Mouse (Mus musculus): Measurements from ENCODE around the gene Chrd.

Gene Chrd

GRCm38 (mm10) chr16:20710810-20711209 lies 22.1 kb upstream of the Chrd start:
- no peak for DNase-seq (ENCODE audit: low spot score)

DNA sequence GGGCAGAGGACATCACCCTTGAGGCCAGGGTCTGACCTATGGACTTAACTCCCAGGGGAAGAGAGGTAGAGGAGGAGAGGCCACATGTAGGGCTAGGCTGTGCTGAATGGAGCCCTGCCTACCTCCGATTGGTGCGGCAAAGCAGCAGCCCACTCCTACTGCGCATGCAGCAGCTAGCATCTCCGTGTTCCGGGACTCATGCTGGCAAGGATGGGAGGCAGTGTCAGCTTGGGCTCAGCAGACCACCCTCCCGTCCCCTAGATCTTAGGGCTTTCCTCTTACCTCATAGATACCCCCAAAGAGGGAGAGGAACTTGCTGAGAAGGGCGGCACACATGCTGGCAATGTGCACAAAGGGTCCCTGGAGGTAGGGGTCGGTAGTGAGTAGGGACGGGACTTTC lies 20.7 kb upstream of the Chrd start:
- no peak for DNase-seq (ENCODE audit: low spot score)

DNA sequence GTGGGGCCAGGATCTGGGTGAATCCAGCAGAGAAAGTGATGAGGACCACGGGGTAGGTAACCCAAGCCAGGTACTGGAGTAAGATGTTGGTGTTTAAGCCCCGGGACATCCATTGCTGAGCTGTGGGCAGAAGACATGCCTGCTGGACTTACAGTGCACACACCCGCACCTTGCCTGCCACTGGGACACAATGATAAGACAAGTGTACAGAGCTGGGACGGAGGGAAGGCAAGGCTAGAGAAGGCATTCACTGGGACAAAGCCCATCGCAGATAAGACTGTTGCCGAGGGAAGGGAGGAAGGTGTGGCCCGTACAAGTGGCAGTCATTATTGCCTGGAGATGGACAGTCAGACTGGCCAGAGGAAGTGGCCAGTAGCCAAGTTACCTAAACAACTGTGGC lies 20.0 kb upstream of the Chrd start:
- DNase-seq (ENCODE audit: low spot score), result no peak

DNA sequence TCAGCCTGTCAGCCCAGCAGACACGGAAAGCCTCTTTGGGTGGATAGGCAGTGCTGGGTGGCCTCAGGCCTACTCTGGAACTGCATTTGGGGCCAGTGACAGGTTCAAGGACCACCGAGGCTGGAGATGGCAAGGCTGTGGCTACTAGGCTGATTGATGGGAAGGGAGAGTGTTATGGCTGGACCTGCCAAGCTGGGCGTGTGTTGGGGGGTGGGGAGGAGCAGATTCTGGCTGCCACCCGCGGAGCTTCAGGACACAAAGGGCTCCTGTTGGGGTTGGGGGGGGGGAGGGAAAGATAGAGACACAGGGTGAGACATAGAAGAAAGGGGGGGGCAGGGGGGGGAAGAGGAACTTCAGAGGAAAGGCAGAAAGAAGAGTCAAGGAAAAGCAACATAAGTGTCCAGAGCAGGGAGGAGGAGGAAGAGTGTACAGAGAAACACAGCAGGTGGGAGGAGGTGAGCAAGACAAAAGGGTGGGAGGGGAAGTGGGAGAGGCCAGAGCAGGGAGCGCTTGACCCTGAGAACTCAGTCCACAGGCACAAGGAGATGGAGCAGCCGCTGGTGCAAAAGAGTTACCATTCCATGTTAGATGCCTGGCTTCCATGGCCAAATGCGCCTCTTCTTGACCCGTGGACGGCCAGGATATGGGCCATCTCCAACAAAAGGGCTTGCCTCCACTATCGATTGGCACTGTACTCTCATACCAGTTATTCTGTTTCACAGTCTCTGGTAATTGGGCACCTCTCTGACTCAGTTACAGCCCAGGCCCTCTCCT lies 18.4 kb upstream of the Chrd start:
- no peak for DNase-seq (ENCODE audit: low spot score)

GRCm38 (mm10) chr16:20715161-20715560 lies 17.8 kb upstream of the Chrd start:
- no peak for DNase-seq (ENCODE audit: low spot score)

GRCm38 (mm10) chr16:20715566-20715965 lies 17.4 kb upstream of the Chrd start:
- no peak for DNase-seq (ENCODE audit: low spot score)

- peak; percentile 70 for DNase-seq (ENCODE audit: low spot score)
Measured at GRCm38 (mm10) chr16:20715976-20716840, 16.7 kb upstream of the Chrd start.

- no peak for DNase-seq (ENCODE audit: low spot score)
Measured at GRCm38 (mm10) chr16:20716841-20717180, 16.1 kb upstream of the Chrd start.

DNA sequence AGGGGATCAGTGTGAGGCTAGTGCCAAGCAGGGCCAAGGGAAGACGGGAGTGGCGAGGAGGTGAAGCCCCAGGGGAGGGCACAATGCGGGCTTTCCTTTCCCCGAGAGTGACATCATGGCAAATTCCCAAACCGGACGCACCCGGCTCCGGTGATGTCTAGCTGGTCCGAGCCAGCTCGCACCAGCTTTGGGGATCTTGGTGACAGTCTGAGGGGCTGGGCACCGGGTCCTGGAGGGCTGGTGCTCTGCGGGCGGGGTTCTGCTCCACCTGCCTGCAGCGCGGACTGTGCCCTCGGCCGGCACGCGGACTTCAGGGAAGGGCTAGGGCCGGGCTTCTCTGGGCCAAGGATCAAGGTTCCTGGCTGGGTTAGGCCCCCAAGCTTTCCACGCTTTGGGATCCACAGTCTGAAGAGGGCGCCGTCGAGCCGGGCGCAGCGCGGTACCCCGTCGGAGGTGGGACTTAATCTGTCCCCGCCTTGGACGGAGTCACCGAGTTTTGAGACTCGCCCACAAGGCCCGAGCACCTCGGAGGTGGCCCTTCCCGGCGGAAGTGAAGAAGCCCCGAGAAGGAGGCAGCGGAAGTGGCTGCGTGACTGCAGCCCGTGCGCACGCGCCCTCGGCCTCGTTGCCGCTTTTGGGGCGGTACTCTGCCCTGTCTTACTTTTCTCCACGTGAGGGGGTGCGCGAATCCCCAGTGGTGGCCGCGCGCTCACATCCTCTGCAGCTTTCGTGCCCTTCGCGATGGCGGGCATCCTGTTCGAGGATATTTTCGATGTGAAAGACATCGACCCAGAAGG lies 15.5 kb upstream of the Chrd start, which contains the start of the genes Polr2h and Clcn2:
TSS of gene Polr2h (plus strand) at position 485 of the 797 bp plus-strand sequence.
TSS of gene Clcn2 (minus strand) at position 566 of the 797 bp plus-strand sequence.
- peak; percentile 97 for DNase-seq (ENCODE audit: low spot score)

GRCm38 (mm10) chr16:20717978-20718670 lies 14.8 kb upstream of the Chrd start:
- no peak for DNase-seq (ENCODE audit: low spot score)

GRCm38 (mm10) chr16:20721808-20722207 lies 11.1 kb upstream of the Chrd start:
- no peak for DNase-seq (ENCODE audit: low spot score)

- no peak for DNase-seq (ENCODE audit: low spot score)
Measured at GRCm38 (mm10) chr16:20722736-20723135, 10.2 kb upstream of the Chrd start.

DNA sequence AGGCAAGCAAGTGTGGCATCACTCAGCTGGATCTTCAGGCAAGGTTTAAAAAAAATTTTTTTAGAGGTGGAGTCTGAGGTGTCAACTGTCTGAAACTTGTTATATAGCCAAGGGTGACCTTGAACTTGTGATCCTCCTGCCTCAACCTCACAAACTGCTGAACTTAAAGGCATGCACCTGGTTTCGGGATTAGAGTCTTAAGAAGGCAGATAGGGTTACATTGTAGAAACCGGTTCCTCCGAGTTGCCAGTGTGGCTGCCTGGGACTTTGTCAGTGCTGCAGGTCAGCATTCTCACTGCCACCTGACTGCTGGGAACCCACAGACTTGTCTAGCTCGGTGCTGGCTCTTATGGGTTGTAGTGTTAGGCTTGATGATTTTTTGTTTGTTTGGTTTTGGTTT lies 9.7 kb upstream of the Chrd start:
- DNase-seq (ENCODE audit: low spot score), result no peak

- peak; percentile 52 for DNase-seq (ENCODE audit: low spot score)
Measured at GRCm38 (mm10) chr16:20724338-20724748, 8.6 kb upstream of the Chrd start.

DNA sequence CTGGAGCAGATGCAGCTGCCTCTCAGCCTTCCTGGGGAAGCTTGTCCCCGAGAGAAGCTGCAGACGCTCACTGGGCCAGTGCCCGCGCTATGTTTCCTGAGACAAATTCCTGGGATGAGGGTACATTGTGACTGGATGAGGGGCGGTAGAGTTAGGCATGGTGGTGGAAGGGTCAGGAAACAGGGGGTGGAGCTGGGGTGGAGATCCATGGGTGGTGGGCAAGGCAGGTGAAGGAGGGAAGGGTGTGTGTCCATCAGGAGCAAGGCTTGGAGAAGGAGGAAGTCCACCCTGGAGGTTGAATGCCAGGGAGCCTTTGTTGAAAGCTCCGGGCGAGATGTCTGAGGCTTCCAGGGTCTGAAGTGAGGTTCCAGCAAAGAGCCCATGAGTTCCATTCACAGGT lies 7.6 kb upstream of the Chrd start:
- no peak for DNase-seq (ENCODE audit: low spot score)

DNA sequence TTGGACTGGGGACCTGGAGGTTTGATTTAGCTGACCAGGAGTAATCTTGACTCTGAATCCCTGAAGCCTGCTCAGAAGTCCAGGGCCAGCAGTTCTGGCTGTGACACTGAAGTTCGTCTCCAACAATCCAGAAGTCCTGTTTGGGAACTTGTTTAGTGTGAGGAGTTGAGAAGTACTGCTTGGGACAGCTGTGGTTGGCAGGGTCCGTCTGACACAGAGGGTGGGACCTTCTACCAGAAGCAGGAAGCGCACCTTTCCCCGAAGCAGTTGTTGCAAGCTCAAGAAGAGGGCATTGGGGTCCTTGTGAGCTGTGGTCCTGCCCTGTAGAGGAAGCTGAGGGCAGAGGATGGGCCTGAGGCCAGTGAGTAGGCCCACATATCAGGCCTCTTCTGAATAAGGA lies 7.2 kb upstream of the Chrd start:
- no peak for DNase-seq (ENCODE audit: low spot score)

DNA sequence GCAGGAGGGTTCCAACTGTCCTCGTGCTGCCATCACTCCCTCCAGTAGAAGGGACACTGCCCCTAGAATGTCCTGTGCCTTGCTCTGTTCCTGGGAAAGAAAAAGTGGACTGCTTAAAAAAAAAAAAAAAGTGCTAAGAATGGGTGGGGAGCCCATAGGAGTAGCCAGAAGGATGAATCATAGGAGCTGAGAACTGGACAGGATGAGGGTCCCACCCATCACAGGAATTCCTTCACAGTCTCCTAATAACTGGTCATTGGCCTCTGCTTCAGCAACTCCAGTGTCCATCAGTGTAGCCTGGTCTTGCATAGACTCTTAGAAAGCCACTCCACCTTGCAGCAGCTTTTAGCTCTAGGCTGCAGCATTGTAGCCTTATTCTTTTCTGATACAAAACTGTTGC lies 6.5 kb upstream of the Chrd start:
- DNase-seq (ENCODE audit: low spot score), result no peak

DNA sequence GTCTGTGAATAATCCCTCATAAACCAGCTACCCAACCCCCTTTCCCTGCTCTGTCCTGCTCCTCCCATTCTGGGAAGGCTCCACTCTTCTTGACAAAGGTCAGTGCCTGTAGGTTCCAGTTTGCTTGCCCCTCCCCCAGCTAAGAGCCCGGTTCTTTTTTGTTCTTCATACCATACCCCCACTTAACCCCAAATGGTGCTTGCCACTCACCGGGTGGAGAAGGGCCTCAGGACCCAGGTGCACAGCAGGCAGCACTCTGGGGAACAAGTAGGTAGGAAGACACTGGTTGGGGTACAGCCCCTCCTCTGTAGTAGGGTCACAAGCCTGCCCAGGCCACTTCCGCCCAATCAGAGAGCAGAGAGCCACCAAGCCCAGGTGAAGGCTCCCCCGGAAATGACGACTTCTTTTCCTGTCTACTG lies 2.6 kb upstream of the Chrd start:
- no peak for DNase-seq (ENCODE audit: low spot score)

DNA sequence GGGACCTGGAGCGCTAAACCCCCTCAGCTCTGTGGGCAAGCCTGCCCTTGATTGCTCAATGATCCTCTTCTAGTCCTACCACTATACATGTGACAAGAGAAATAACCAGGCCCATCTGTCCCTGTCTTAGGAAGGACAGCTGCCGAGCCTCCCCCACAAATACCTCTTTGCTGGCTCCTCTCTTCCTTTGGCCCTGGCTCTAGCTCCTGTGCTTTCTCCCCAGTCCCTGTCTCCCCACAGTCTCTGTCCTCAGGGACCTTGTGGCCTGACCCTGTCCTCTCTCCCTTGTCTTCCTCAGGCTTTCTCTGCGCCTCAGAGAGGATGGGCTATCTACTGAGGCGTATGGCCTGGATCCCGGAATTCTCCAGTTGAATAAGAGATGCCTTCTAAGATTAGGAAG lies 1.2 kb upstream of the Chrd start:
- DNase-seq (ENCODE audit: low spot score), result no peak

- DNase-seq (ENCODE audit: low spot score), result no peak
Measured at GRCm38 (mm10) chr16:20732251-20732924, 539 bp upstream of the Chrd start.

All from ovary, postnatal 14 days (tissue).